Mouse (Mus musculus) heart, postnatal 4 days (tissue): ENCODE measurements around the gene Uhrf1bp1l. TPM values are rescaled to one million over a fixed set of nuclear protein-coding genes. Genes with fewer than 3 reads are reported as not detected.
"Not testable (repeated sequence)": the region's sequence is repeated elsewhere in the genome, so short reads cannot be mapped to it uniquely, and the experiment has no call there.

Experiments used
- DNase-seq: peaks from one replicate; pipeline ENCODE4 v3.0.0; 2021
- total RNA-seq, 2 experiments: library from RNA; stranded (reverse); gene quantifications; 2 replicates each; pipeline ENCODE4 v1.2.3; 2021

Gene Uhrf1bp1l
- 10 to 100 TPM; 28.8 to 31.4 TPM for total RNA-seq

DNA sequence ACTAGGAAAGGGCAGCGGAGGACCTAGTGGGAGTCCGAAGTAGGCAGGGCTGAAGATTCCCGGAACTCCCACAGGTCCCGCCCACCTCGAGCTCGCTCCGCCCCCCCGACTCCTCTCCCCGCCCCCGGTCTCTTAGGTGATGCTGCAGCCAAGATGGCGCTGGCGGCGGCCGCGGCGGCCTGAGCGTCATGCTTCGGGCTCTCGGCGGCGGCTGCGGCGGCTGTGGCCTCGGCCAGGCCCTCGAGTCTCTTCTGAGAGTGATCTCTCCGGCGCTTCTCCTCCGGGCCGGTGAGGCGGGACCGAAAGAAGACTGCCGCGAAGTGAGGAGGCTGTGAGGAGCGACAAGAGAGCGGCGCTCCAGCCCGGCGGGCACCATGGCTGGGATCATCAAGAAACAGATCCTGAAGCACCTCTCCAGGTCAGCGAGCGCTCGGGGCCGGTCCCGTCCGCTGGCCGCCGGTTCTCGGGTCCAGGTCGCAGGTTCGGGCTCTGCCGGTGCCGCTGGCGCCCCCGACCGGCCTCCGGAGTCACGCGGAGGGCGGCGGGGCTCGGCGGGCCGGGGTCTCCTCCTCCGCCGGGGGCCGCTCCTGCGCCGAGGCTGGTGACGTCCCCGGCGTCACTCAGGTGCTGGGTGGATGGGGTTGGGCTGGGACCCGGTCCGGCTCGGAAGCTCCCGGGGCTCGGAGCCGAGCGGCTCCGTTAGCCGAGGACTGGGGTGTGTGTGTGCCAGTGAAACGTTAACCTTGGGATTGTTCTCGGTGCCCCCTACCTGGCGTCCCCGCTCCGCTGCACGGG is at the start of gene Uhrf1bp1l:
Gene Uhrf1bp1l, plus strand, starts transcription at position 121 of the 795 bp plus-strand sequence.
- DNase-seq: peak; percentile 96

DNA sequence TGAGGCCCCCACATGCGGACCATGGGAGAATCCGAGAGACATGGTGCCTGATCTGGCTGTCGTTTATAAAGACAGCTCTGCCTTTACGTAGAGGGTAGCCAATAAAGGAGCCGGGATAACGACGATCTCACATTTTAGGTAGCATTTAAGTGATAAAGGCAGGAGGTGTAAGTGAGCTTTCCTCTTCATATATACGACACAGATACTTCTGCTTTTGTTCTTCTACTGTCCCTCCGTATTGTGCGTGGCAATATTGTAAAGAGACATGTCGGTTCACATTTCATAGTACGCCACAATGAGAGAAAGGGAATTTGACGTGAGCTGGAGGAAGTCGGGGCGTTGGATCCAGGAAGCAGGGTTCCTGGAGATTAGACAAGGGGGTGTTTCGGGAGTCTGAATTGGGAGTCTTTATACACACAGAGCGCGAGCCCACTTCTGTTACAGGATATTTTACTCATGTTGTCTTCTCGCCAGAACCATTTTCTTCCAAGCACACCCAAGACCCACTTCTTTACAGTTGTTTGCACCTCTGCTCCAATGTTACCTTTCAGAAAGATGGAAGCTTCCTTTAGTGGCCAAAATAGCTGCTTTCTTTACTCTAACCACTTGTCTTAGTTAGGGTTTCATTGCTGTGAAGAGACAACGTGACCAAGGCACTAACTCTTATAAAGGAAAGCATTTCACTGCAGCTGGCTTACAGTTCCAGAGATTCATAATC is 49.4 kb upstream of the Uhrf1bp1l start:
- no peak for DNase-seq

GRCm38 (mm10) chr10:89696270-89696669 is 48.5 kb upstream of the Uhrf1bp1l start:
- DNase-seq: not testable (repeated sequence)

DNA sequence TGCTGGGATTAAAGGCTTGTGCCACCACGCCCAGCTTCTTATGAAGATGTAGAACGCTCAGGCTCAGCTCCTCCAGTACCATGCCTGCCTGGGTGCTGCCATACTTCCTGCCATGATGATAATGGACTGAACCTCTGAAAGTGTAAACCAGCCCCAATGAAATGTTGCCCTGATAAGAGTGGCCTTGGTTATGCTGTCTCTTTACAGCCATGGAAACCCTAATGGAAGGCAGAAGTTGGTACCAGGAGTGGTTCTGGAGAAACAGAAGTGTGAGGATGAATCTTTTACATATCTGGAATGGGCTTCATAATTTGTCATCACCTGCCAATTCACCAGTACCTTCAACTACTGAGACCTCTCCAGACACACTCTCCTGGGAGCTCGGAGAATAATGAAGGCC is 46.8 kb upstream of the Uhrf1bp1l start:
- DNase-seq: no peak

DNA sequence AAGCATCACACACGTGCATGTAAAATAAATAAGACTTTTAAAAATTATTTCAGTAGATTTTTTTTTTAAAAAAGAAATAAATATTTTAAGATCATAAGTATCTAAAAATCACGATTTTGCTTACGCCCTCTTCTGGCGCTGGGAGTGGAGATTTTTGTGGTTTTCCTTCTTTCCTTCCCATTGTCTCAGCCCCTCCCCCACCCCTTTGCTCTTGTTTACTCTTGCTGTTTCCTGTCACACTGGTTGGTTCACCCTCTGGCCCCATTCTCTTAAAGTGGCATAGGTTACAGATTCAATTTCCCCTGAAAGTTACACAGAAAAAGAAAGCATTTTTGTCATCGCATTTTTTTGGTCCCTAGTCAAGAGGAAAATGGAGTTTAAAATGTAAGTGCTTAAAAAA is 41.7 kb upstream of the Uhrf1bp1l start:
- DNase-seq: no peak

DNA sequence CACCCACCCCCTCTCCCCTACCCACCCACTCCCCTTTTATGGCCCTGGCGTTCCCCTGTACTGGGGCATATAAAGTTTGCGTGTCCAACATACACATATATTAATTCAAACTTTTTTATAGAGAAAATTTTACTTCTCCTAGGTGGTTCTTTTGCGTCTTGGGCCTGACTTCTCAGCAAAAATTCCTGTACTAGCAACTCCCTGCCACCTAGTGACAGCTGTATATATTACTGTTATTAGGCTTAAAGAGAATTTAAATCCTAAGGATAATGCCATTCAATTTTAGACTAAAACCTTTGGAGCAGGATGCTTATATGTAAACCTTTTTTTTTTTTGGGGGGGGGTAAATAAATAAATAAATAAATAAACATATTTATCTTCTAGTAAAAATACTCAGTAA is 37.4 kb upstream of the Uhrf1bp1l start:
- no peak for DNase-seq

DNA sequence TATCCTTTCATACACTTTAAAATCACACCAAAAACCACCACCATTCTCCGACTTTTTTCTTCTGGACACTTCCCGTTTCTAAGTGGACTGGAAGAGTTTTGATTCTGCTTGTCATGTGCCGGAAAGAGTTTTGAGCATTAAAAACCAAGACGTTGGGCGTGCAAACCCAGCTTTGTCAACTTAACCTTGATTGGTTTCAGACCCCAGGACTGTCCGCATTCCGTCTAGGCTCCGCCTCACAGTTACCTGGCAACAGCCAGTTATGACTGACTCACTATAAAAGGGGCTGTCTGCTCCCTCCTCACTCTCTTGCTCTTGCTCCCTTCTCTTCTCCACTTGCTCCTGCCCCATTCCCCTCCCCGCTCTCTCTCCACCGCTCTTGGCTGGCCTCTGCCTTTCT is 36.1 kb upstream of the Uhrf1bp1l start:
- DNase-seq: no peak

DNA sequence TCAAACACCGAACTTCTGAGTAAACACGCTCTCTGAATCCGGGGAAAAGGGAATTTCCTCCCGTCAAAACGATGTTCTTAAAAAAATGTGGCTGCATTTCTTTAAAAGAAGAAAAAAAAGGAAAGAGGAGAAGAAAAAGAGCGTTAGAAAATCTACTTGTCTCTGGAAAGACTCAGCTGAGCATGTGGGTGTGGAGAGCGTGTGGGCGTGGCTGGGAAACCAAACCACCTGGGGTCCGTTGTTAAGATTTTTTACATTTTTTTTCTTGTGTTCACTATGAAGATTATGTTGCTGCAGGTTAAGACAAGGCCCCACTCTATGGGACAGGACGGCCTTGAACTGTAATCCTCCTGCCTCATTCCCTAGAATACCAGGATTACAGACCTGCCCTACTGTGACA is 29.9 kb upstream of the Uhrf1bp1l start:
- DNase-seq: no peak

GRCm38 (mm10) chr10:89720252-89720651 is 24.5 kb upstream of the Uhrf1bp1l start:
- DNase-seq: no peak

DNA sequence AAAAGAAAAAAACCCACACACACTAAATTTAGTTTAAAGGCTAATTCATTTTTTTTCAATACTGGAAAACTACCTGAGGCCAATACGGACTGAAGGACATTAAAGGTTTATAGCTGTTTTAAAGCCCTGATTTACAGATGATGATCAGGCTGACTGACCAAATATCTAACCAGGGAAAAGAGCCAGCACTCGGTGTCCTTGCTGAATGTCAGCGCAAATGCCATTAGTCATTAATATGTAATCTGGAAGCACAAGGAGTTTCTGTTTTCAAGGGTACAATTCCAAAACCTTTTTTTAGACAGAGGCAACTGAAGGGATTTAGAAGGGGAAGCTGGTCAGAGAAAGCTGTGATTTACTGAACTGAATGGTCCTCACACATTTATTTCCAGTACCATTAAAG is 24.0 kb upstream of the Uhrf1bp1l start:
- no peak for DNase-seq

- DNase-seq: no peak
Measured at GRCm38 (mm10) chr10:89722247-89723195, 22.3 kb upstream of the Uhrf1bp1l start.

DNA sequence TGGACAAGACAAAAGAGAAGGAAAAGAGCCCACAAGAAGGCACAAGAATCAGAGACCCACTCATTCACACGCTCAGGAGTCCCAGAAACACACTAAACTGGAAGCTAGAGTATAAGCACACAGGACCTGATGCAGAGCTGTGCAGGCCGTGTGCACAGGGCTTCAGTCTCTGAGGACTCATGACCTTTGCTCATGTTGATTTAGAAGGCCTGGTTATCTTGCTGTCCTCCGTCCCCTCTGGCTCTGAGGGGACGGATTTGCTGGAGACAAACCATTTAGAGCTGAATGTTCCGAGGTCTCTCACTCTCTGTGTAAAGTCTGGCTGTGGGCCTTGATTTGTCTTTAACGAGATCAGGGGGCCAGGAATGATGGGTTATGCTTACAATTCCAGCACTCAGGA is 14.4 kb upstream of the Uhrf1bp1l start:
- DNase-seq: no peak

- DNase-seq: no peak
Measured at GRCm38 (mm10) chr10:89731341-89731740, 13.4 kb upstream of the Uhrf1bp1l start.

DNA sequence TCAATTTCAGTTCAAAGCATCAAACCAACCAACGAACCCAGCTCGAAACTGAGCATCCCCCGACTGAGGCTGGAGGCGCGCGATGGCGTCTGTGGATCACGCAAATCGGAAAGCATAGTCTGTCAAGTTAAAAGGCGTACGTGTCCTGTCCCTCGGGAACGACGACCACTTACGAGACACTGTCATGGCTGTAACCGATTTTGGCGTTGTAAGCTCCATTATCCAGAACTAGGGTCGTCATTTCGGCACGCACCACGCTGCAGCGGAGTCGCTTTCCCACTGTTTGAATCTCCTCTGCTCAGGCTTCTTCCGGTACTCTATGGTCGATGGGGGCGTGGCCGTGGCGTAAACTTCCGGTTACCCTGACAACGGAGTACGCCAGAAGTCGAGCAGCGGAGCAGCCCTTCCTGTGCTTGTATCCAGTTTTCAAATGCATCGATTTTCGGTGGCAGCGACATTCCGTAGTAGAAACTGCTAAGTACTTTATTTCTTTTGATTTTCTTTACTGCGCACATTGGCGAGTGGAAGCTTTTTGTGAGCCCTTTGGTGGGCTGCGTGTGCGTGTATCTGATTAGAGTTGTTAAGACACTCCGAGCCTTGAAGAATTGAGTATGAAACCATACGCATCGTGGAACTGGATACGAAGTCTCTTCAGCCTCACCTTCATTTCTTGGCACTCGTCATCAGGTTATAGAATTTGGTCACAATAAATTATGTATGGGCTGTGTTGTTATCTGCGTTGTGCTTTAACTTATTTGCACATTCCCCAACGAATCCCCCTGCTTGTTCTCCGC is 12.6 kb upstream of the Uhrf1bp1l start, which contains the start of gene Actr6:
Gene Actr6, minus strand, starts transcription at position 295 of the 794 bp plus-strand sequence.
- DNase-seq: peak; percentile 95

- DNase-seq: no peak
Measured at GRCm38 (mm10) chr10:89737092-89737491, 7.7 kb upstream of the Uhrf1bp1l start.

DNA sequence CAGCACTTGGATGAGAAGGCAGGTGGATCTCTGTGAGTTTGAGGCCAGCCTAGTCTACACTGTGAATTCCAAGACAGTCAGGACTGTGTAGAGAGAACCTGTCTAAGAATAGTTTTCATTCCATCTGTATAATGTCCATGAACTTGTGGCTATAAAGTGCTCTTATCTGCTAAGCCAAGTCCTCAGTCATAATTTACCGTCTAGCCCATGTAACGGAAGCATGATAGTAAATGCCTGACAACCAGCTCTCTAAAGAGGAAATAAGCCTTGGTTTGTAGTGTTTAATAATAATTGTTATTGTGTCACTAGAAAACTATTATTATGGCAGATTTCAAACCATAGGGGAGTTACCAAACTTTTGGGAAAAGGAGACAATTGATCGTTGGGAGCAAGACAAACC is 6.9 kb upstream of the Uhrf1bp1l start:
- no peak for DNase-seq

GRCm38 (mm10) chr10:89738395-89738794 is 6.4 kb upstream of the Uhrf1bp1l start:
- no peak for DNase-seq

- no peak for DNase-seq
Measured at GRCm38 (mm10) chr10:89739703-89740102, 5.1 kb upstream of the Uhrf1bp1l start.

- DNase-seq: no peak
Measured at GRCm38 (mm10) chr10:89740995-89741394, 3.8 kb upstream of the Uhrf1bp1l start.

- no peak for DNase-seq
Measured at GRCm38 (mm10) chr10:89743266-89743665, 1.5 kb upstream of the Uhrf1bp1l start.

DNA sequence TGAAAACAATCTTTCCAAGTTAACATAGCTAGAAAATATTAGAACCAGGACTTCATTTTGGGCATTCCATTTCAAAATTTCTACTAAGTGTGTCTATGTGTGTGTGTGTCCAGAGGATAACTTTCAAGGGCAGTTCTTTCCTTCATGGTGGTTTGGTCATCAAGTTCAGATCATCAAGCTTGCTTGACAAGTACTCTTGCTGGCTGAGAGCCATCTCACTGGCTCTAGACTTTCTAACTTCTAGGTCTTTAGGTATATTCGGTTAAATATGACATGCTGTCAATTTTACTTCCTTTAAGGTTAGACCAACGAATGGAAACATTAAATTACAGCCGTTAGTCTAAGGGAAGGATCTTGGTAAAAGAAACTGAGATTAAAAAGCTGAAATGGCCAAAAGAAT is 450 bp upstream of the Uhrf1bp1l start:
- DNase-seq: no peak

GRCm38 (mm10) chr10:89745666-89746020 is 852 bp downstream of the Uhrf1bp1l start:
- no peak for DNase-seq
